Mouse (Mus musculus) lung, postnatal 0 days (tissue): Measurements from ENCODE around the gene Kbtbd12.

ENCODE experiments used
- CTCF ChIP-seq: IDR thresholded peaks from 2 replicates; pipeline ENCODE4 v1.5.1; 2016; ENCODE audit warnings: antibody characterized with exemption, mild to moderate bottlenecking
- EP300 ChIP-seq: IDR thresholded peaks from 2 replicates; pipeline ENCODE4 v1.6.1; 2016; ENCODE audit warnings: antibody characterized with exemption, mild to moderate bottlenecking, control low read depth

- TF ChIP-seq CTCF (no peak), EP300 (no peak)
These were observed 45.4 kb downstream of the Kbtbd12 start for GRCm38 (mm10) chr6:88592367-88592766.
